Mouse (Mus musculus) mature B cell (primary cell): ENCODE results near the gene Sept1.
"Not testable (repeated sequence)": the region's sequence is repeated elsewhere in the genome, so short reads cannot be mapped to it uniquely, and the experiment has no call there.

Experiments used
- in situ Hi-C: fragments of 300-500 bp; cut with MboI; formaldehyde crosslinking; loops from 2 replicates; pipeline ENCODE4 v1.14.3; 2019

Sept1 gene

GRCm38 (mm10) chr7:127253821-127254769 lies 21.2 kb upstream of the Sept1 start:
- in situ Hi-C loops = no loop called here

- in situ Hi-C loops = no loop called here
Measured at GRCm38 (mm10) chr7:127253341-127253740, 20.4 kb upstream of the Sept1 start.

- in situ Hi-C loops = no loop called here
Measured at GRCm38 (mm10) chr7:127252414-127252813, 19.5 kb upstream of the Sept1 start.

- in situ Hi-C loops = not testable (repeated sequence)
Measured at GRCm38 (mm10) chr7:127250511-127250910, 17.6 kb upstream of the Sept1 start.

- in situ Hi-C loops = no loop called here
Measured at GRCm38 (mm10) chr7:127244658-127245510, 12.0 kb upstream of the Sept1 start.

GRCm38 (mm10) chr7:127243870-127244657 lies 11.1 kb upstream of the Sept1 start, which contains the start of gene Zfp771:
Gene Zfp771 (plus strand): TSS chr7:127244274.
- in situ Hi-C loops = no loop called here

GRCm38 (mm10) chr7:127243361-127243867 lies 10.5 kb upstream of the Sept1 start:
- in situ Hi-C loops = no loop called here

GRCm38 (mm10) chr7:127234777-127235176 lies 1.8 kb upstream of the Sept1 start:
- in situ Hi-C loops = no loop called here

- in situ Hi-C loops = no loop called here
Measured at GRCm38 (mm10) chr7:127233765-127234164, 835 bp upstream of the Sept1 start.

GRCm38 (mm10) chr7:127233368-127233749 lies 429 bp upstream of the Sept1 start:
- in situ Hi-C loops = no loop called here

- in situ Hi-C loops = no loop called here
Measured at GRCm38 (mm10) chr7:127231826-127232621, 906 bp downstream of the Sept1 start.

- in situ Hi-C loops = no loop called here
Measured at GRCm38 (mm10) chr7:127231376-127231775, 1.6 kb downstream of the Sept1 start.

GRCm38 (mm10) chr7:127228615-127229303 lies 4.2 kb downstream of the Sept1 start:
- in situ Hi-C loops = no loop called here

- in situ Hi-C loops = no loop called here
Measured at GRCm38 (mm10) chr7:127225147-127225995, 7.6 kb downstream of the Sept1 start.

GRCm38 (mm10) chr7:127224616-127225015 lies 8.3 kb downstream of the Sept1 start:
- in situ Hi-C loops = no loop called here

- in situ Hi-C loops = no loop called here
Measured at GRCm38 (mm10) chr7:127223515-127224478, 9.1 kb downstream of the Sept1 start.

- in situ Hi-C loops = no loop called here
Measured at GRCm38 (mm10) chr7:127223106-127223505, 9.8 kb downstream of the Sept1 start.

- in situ Hi-C loops = no loop called here
Measured at GRCm38 (mm10) chr7:127220440-127220839, 12.5 kb downstream of the Sept1 start.
